Mouse (Mus musculus) ES-Bruce4 (cell line): ENCODE results near the gene Tmub1. TPM values are rescaled to one million over a fixed set of nuclear protein-coding genes. Genes with fewer than 3 reads are reported as not detected.
A peak's percentile ranks its signal among the peaks of the same experiment; 100 is the strongest.

Experiments
- H3K27ac ChIP-seq: 2 replicates; pipeline ENCODE4 v1.5.1; 2012; ENCODE audit warnings: low read length, inconsistent platforms; ENCODE audit not compliant: insufficient read depth
- H3K27me3 ChIP-seq: 2 replicates; pipeline ENCODE4 v1.6.1; 2012; ENCODE audit warnings: mild to moderate bottlenecking, low read length, inconsistent platforms; ENCODE audit not compliant: control insufficient read depth, poor library complexity, insufficient read depth, severe bottlenecking
- H3K36me3 ChIP-seq: 2 replicates; pipeline ENCODE4 v1.6.1; 2012; ENCODE audit warnings: inconsistent platforms, mild to moderate bottlenecking, low read length, moderate library complexity; ENCODE audit not compliant: control insufficient read depth, poor library complexity, insufficient read depth, severe bottlenecking
- H3K4me1 ChIP-seq: one replicate; pipeline ENCODE4 v1.8.1; 2011; ENCODE audit warnings: low read length; ENCODE audit not compliant: control insufficient read depth, insufficient read depth
- H3K4me3 ChIP-seq: 2 replicates; pipeline ENCODE4 v1.5.1; 2011; ENCODE audit warnings: low read depth, mild to moderate bottlenecking, low read length
- H3K9ac ChIP-seq: 2 replicates; pipeline ENCODE4 v1.6.1; 2012; ENCODE audit warnings: low read depth, mild to moderate bottlenecking, inconsistent platforms; ENCODE audit not compliant: poor library complexity, severe bottlenecking
- H3K9me3 ChIP-seq: replicated peaks from 2 replicates; pipeline ENCODE4 v1.6.1; 2012; ENCODE audit warnings: mild to moderate bottlenecking, low read length, inconsistent platforms; ENCODE audit not compliant: control insufficient read depth, poor library complexity, insufficient read depth, severe bottlenecking
- CTCF ChIP-seq: IDR thresholded peaks from one replicate; pipeline ENCODE4 v1.8.1; 2011; ENCODE audit warnings: low read depth, low read length
- EP300 ChIP-seq: IDR thresholded peaks from 2 replicates; pipeline ENCODE4 v1.6.1; 2011; ENCODE audit warnings: low read depth, low read length; ENCODE audit not compliant: insufficient read depth
- POLR2A ChIP-seq: IDR thresholded peaks from one replicate; pipeline ENCODE4 v1.8.1; 2011; ENCODE audit warnings: low read length; ENCODE audit not compliant: insufficient read depth
- polyA plus RNA-seq: library from polyadenylated mRNA; stranded (reverse); fragments of >200 nt; gene quantifications from 2 replicates; pipeline ENCODE4 v1.2.4, GENCODE M21; 2011; ENCODE audit warnings: low read depth; ENCODE audit not compliant: missing spikeins, insufficient read depth, insufficient read length

Gene Tmub1
- polyA plus RNA-seq, 1 experiment: 4.8 TPM

- TF ChIP-seq CTCF (peak; percentile 92), POLR2A (no peak)
- H3K36me3 ChIP-seq: no peaks in the 10 kb centered on the region
- H3K27me3 ChIP-seq: no peaks in the 10 kb centered on the region
- no peak overlapping the region; the same call in 1 of the 2 replicates for H3K9ac ChIP-seq
- no peak overlapping the region for H3K4me3 ChIP-seq
- peaks cover 11% of the 10 kb centered on the region for H3K4me1 ChIP-seq
- no peaks in the 10 kb centered on the region for H3K9me3 ChIP-seq
- no peak overlapping the region for H3K27ac ChIP-seq
Observed at GRCm38 (mm10) chr5:24486097-24486496, 38.4 kb upstream of the Tmub1 start.

GRCm38 (mm10) chr5:24484963-24485362 is 37.3 kb upstream of the Tmub1 start:
- peak overlapping the region; percentile 35 for H3K4me3 ChIP-seq
- TF ChIP-seq CTCF (peak; percentile 0), EP300 (no peak), POLR2A (no peak)
- H3K27ac ChIP-seq: no peak overlapping the region
- no peaks in the 10 kb centered on the region for H3K27me3 ChIP-seq
- H3K36me3 ChIP-seq: no peaks in the 10 kb centered on the region
- H3K9me3 ChIP-seq: no peaks in the 10 kb centered on the region
- peaks cover 11% of the 10 kb centered on the region for H3K4me1 ChIP-seq
- H3K9ac ChIP-seq: peak overlapping the region; percentile 45

- Histone ChIP-seq H3K4me1 (peaks cover 11% of the 10 kb centered on the region), H3K9ac (peak overlapping the region; percentile 70), H3K4me3 (peak overlapping the region; percentile 29; the same call in 1 of the 2 replicates), H3K27me3 (no peaks in the 10 kb centered on the region), H3K27ac (peak overlapping the region; percentile 34), H3K36me3 (no peaks in the 10 kb centered on the region), H3K9me3 (no peaks in the 10 kb centered on the region)
- TF ChIP-seq EP300 (peak; percentile 24; the same call in 1 of the 2 replicates), CTCF (peak; percentile 91), POLR2A (no peak)
Observed at GRCm38 (mm10) chr5:24483326-24483725, 35.7 kb upstream of the Tmub1 start.

- Histone ChIP-seq H3K9me3 (no peaks in the 10 kb centered on the region), H3K27ac (peak overlapping the region; percentile 34), H3K36me3 (no peaks in the 10 kb centered on the region; the same call in 1 of the 2 replicates), H3K4me3 (peak overlapping the region; percentile 29), H3K9ac (peak overlapping the region; percentile 70), H3K27me3 (no peaks in the 10 kb centered on the region), H3K4me1 (peaks cover 11% of the 10 kb centered on the region)
- TF ChIP-seq CTCF (no peak), EP300 (0 out of 2 replicates have a peak, but pooled peaks have one; percentile 28)
Observed at GRCm38 (mm10) chr5:24482247-24483079, 34.8 kb upstream of the Tmub1 start.

GRCm38 (mm10) chr5:24481647-24482046 is 34.0 kb upstream of the Tmub1 start:
- H3K4me3 ChIP-seq: no peak overlapping the region
- peaks cover 11% of the 10 kb centered on the region for H3K4me1 ChIP-seq
- H3K36me3 ChIP-seq: no peaks in the 10 kb centered on the region; the same call in 1 of the 2 replicates
- no peak overlapping the region for H3K27ac ChIP-seq
- no peaks in the 10 kb centered on the region for H3K27me3 ChIP-seq
- no peaks in the 10 kb centered on the region for H3K9me3 ChIP-seq
- H3K9ac ChIP-seq: no peak overlapping the region
- no peak for TF ChIP-seq POLR2A
- 0 out of 2 replicates have a peak, but pooled peaks have one; percentile 39 for TF ChIP-seq EP300
- TF ChIP-seq CTCF: peak; percentile 83

- Histone ChIP-seq H3K9me3 (no peaks in the 10 kb centered on the region), H3K9ac (no peak overlapping the region), H3K4me1 (peaks cover 6% of the 10 kb centered on the region), H3K4me3 (no peak overlapping the region), H3K27me3 (no peaks in the 10 kb centered on the region), H3K36me3 (no peaks in the 10 kb centered on the region; the same call in 1 of the 2 replicates), H3K27ac (no peak overlapping the region)
- TF ChIP-seq CTCF: no peak
- no peak for TF ChIP-seq POLR2A
- no peak for TF ChIP-seq EP300
Observed at GRCm38 (mm10) chr5:24477909-24478308, 30.3 kb upstream of the Tmub1 start.
